Mouse (Mus musculus): ENCODE results near the gene Gm8159.
A peak's percentile ranks its signal among the peaks of the same experiment; 100 is the strongest.
"Not testable (repeated sequence)": the region's sequence is repeated elsewhere in the genome, so short reads cannot be mapped to it uniquely, and the experiment has no call there.

Gm8159 gene

DNA sequence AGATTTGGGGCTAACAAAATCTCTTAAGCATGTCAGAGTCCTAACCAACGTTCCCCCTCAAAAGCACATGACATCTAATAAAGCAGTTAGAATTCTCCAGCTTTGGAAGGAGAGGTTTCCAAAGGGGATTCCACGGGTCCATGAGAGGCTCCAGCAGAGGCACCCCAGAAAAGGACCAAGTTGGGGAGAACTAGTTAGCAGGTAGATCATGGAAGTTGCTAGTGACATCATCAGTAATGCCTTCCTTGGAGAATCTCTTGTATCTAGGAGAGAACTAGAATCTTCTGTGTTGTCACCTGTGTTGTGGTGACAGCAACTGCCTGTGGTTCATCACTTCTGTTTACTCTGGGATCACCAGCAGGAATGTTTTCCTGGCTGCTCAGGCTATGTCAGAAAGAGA is at the start of gene Gm8159:
Gene Gm8159, plus strand, starts transcription at position 301 of the 400 bp plus-strand sequence.
- not testable (repeated sequence) for DNase-seq

DNA sequence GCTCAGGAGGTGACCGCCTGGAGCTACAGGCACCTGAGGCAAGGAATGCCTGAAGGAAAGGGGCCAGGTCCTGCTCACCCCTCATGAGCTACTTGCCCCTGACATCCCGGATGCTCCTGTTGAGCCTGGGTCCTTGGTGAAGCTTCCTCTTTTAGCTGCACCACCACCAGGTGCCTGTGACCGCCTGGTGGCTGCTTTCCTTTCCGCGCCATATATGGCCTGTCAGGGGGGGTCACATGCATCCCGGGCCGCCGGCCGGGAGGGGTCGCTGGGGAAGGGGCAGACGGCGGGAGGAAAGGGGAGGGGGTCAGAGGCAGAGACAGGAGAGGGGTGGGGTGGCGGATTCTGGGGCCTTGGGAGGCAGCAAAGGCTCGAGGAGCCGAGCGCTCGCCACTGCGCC is 17.2 kb downstream of the Gm8159 start:
- DNase-seq, result peak in 1 of 2 experiments; percentile 2

DNA sequence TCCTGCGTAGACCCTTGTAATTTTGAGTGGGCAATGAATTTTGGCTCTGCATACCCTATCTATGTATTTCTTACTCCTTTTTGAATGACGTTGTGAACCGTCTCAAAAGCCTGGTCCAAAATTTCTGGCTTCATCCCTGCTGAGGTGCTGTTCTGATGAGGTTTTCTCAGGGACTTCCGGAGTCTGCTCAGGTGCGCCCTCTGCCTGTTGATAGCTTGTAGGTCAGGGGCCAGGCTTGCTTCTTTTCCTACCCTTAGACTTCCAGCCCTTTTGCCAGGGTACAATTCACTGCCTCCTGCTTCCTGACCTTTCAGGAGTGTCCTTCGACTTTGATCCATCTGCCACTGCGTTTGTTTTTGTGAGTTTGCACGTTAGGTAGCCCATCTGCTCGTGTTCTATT is 18.2 kb downstream of the Gm8159 start:
- DNase-seq, result not testable (repeated sequence)

DNA sequence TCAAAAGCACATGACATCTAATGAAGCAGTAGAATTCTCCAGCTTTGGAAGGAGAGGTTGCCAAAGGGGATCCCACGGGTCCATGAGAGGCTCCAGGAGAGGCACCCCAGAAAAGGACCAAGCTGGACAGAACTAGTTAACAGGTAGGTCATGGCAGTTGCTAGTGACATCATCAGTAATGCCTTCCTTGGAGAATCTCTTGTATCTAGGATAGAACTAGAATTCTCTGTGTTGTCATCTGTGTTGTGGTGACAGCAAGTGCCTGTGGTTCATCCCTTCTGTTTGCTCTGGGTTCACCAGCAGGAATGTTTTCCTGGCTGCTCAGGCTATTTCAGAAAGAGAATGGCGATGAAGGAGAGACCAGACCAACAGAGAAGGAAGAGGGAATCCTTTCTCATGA is 31.7 kb downstream of the Gm8159 start, which contains the start of gene Gm3239:
Gene Gm3239, plus strand, starts transcription at position 301 of the 400 bp plus-strand sequence.
- not testable (repeated sequence) for DNase-seq
